Mouse (Mus musculus) midbrain, embryonic 14.5 days (tissue): Measurements from ENCODE around the gene Fbxl2. TPM values are rescaled to one million over a fixed set of nuclear protein-coding genes. Genes with fewer than 3 reads are reported as not detected.
A peak's percentile ranks its signal among the peaks of the same experiment; 100 is the strongest.

Experiments
- ATAC-seq: fragments of 200-750 bp; cut with Nextera tagmentation; 2 replicates; pipeline ENCODE4 v1.8.0; 2017; ENCODE audit warnings: moderate number of reproducible peaks, moderate library complexity; ENCODE audit not compliant: low FRiP score, low TSS enrichment
- DNase-seq: peaks from one replicate; pipeline ENCODE4 v3.0.0-alpha.2; 2015
- H3K27ac ChIP-seq: fragments of 300-500 bp; sonication (generic); replicated peaks from 2 replicates; pipeline ENCODE4 v1.5.1; 2014; ENCODE audit warnings: mild to moderate bottlenecking, low read depth, low read length, moderate library complexity
- H3K27me3 ChIP-seq: fragments of 300-500 bp; sonication (generic); 2 replicates; pipeline ENCODE4 v1.6.1; 2014; ENCODE audit warnings: low read length, control low read depth, mixed read lengths; ENCODE audit not compliant: control insufficient read depth, insufficient read depth
- H3K36me3 ChIP-seq: fragments of 300-500 bp; sonication (generic); 2 replicates; pipeline ENCODE4 v1.6.1; 2014; ENCODE audit warnings: low read length, control low read depth; ENCODE audit not compliant: control insufficient read depth, insufficient read depth
- H3K4me1 ChIP-seq: fragments of 300-500 bp; sonication (generic); 2 replicates; pipeline ENCODE4 v1.6.1; 2014; ENCODE audit warnings: mild to moderate bottlenecking, antibody characterized with exemption, low read length, control low read depth; ENCODE audit not compliant: control insufficient read depth, insufficient read depth
- H3K4me2 ChIP-seq: fragments of 300-500 bp; sonication (generic); 2 replicates; pipeline ENCODE4 v1.6.1; 2014; ENCODE audit warnings: mild to moderate bottlenecking, low read length, moderate library complexity
- H3K4me3 ChIP-seq: fragments of 300-500 bp; sonication (generic); replicated peaks from 2 replicates; pipeline ENCODE4 v1.5.1; 2014; ENCODE audit warnings: low read depth, low read length
- H3K9ac ChIP-seq: fragments of 300-500 bp; sonication (generic); replicated peaks from 2 replicates; pipeline ENCODE4 v1.6.1; 2014; ENCODE audit warnings: mild to moderate bottlenecking, low read length, moderate library complexity
- H3K9me3 ChIP-seq: fragments of 300-500 bp; sonication (generic); 2 replicates; pipeline ENCODE4 v1.6.1; 2016; ENCODE audit warnings: low read length, control low read depth, mixed read lengths; ENCODE audit not compliant: control insufficient read depth
- WGBS: fragments of 180-500 bp; shearing (Covaris S2); extraction: QIAGEN DNeasy Blood & Tissue Kit; methylation state at CpG from one replicate; pipeline ENCODE4 v1.1.7; 2014; 5-methylcytosine and 5-hydroxymethylcytosine counted together
- polyA plus RNA-seq: library from polyadenylated mRNA; unstranded; fragments of >200 nt; fragmentation: Nextera tagmentation; extraction: Ambion mirVana; gene quantifications from 2 replicates; pipeline ENCODE4 v1.2.1, GENCODE M21; 2014

The Fbxl2 gene
- polyA plus RNA-seq, 1 experiment from 2014 or later = 29.0 TPM

GRCm38 (mm10) chr9:113982883-113983670 is 62.9 kb downstream of the Fbxl2 start:
- ATAC-seq (no peak), DNase-seq (no peak)
- Histone ChIP-seq H3K4me3 (no peak overlapping the region), H3K27me3 (no peaks in the 10 kb centered on the region), H3K36me3 (peaks cover 38% of the 10 kb centered on the region), H3K4me1 (peaks cover 4% of the 10 kb centered on the region; the same call in 1 of the 2 replicates), H3K9ac (no peak overlapping the region), H3K4me2 (no peak overlapping the region), H3K27ac (no peak overlapping the region), H3K9me3 (no peaks in the 10 kb centered on the region)
- WGBS = 91% methylated on average over 11 of the region's 11 CpGs

GRCm38 (mm10) chr9:113982451-113982850 is 63.5 kb downstream of the Fbxl2 start:
- H3K4me1 ChIP-seq = peaks cover 4% of the 10 kb centered on the region; the same call in 1 of the 2 replicates
- H3K27me3 ChIP-seq = no peaks in the 10 kb centered on the region
- H3K4me2 ChIP-seq = no peak overlapping the region
- 98% methylated on average over 2 of the region's 2 CpGs for WGBS
- DNase-seq = no peak
- no peak overlapping the region for H3K27ac ChIP-seq
- no peaks in the 10 kb centered on the region for H3K9me3 ChIP-seq
- no peak overlapping the region for H3K9ac ChIP-seq
- ATAC-seq = no peak
- H3K36me3 ChIP-seq = peaks cover 44% of the 10 kb centered on the region
- H3K4me3 ChIP-seq = no peak overlapping the region

GRCm38 (mm10) chr9:113981099-113981880 is 64.7 kb downstream of the Fbxl2 start:
- Histone ChIP-seq H3K9me3 (no peaks in the 10 kb centered on the region), H3K27me3 (no peaks in the 10 kb centered on the region), H3K4me2 (no peak overlapping the region), H3K9ac (0 out of 2 replicates have a peak overlapping the region, but pooled peaks have one; percentile 4), H3K36me3 (peaks cover 56% of the 10 kb centered on the region), H3K4me3 (no peak overlapping the region), H3K27ac (peak overlapping the region; percentile 70; the same call in 1 of the 2 replicates), H3K4me1 (peaks cover 4% of the 10 kb centered on the region; the same call in 1 of the 2 replicates)
- DNase-seq (peak; percentile 66), ATAC-seq (no peak)
- 50% methylated on average over 16 of the region's 16 CpGs for WGBS

GRCm38 (mm10) chr9:113979356-113979755 is 66.6 kb downstream of the Fbxl2 start:
- no peaks in the 10 kb centered on the region for H3K27me3 ChIP-seq
- peaks cover 68% of the 10 kb centered on the region for H3K36me3 ChIP-seq
- no peaks in the 10 kb centered on the region for H3K9me3 ChIP-seq
- DNase-seq (no peak), ATAC-seq (no peak)
- peaks cover 4% of the 10 kb centered on the region; the same call in 1 of the 2 replicates for H3K4me1 ChIP-seq
- H3K4me3 ChIP-seq = no peak overlapping the region
- 95% methylated on average over 13 of the region's 13 CpGs for WGBS
- no peak overlapping the region for H3K9ac ChIP-seq
- H3K4me2 ChIP-seq = no peak overlapping the region
- no peak overlapping the region for H3K27ac ChIP-seq

GRCm38 (mm10) chr9:113978656-113979055 is 67.3 kb downstream of the Fbxl2 start:
- Histone ChIP-seq H3K9me3 (no peaks in the 10 kb centered on the region), H3K36me3 (peaks cover 74% of the 10 kb centered on the region), H3K4me2 (no peak overlapping the region), H3K27ac (no peak overlapping the region), H3K27me3 (no peaks in the 10 kb centered on the region), H3K9ac (no peak overlapping the region), H3K4me3 (no peak overlapping the region), H3K4me1 (peaks cover 4% of the 10 kb centered on the region; the same call in 1 of the 2 replicates)
- ATAC-seq = no peak
- WGBS = 89% methylated on average over 7 of the region's 7 CpGs
- DNase-seq = no peak

GRCm38 (mm10) chr9:113977225-113977840 is 68.7 kb downstream of the Fbxl2 start:
- peaks cover 4% of the 10 kb centered on the region; the same call in 1 of the 2 replicates for H3K4me1 ChIP-seq
- WGBS = 89% methylated on average over 11 of the region's 11 CpGs
- ATAC-seq = no peak
- H3K27me3 ChIP-seq = no peaks in the 10 kb centered on the region
- no peak for DNase-seq
- no peaks in the 10 kb centered on the region for H3K9me3 ChIP-seq
- peaks cover 77% of the 10 kb centered on the region for H3K36me3 ChIP-seq
- no peak overlapping the region for H3K4me2 ChIP-seq
- no peak overlapping the region for H3K4me3 ChIP-seq
- no peak overlapping the region for H3K27ac ChIP-seq
- H3K9ac ChIP-seq = no peak overlapping the region

GRCm38 (mm10) chr9:113976264-113976663 is 69.7 kb downstream of the Fbxl2 start:
- Histone ChIP-seq H3K4me3 (no peak overlapping the region), H3K4me1 (peaks cover under 1% of the 10 kb centered on the region; the same call in 1 of the 2 replicates), H3K9me3 (no peaks in the 10 kb centered on the region), H3K36me3 (peaks cover 84% of the 10 kb centered on the region), H3K4me2 (no peak overlapping the region), H3K9ac (no peak overlapping the region), H3K27ac (no peak overlapping the region), H3K27me3 (no peaks in the 10 kb centered on the region)
- ATAC-seq = no peak
- DNase-seq = no peak
- WGBS = 94% methylated on average over 10 of the region's 10 CpGs

- DNase-seq (no peak), ATAC-seq (no peak)
- H3K9ac ChIP-seq = no peak overlapping the region
- H3K4me3 ChIP-seq = no peak overlapping the region
- H3K4me1 ChIP-seq = no peaks in the 10 kb centered on the region
- no peak overlapping the region for H3K4me2 ChIP-seq
- no peaks in the 10 kb centered on the region for H3K9me3 ChIP-seq
- WGBS = 84% methylated on average over 7 of the region's 7 CpGs
- H3K27ac ChIP-seq = no peak overlapping the region
- peaks cover 93% of the 10 kb centered on the region for H3K36me3 ChIP-seq
- H3K27me3 ChIP-seq = no peaks in the 10 kb centered on the region
Observed at GRCm38 (mm10) chr9:113975442-113975841, 70.5 kb downstream of the Fbxl2 start.
